Mouse (Mus musculus): ENCODE data around the gene Cfb.
"Not testable (repeated sequence)": the region's sequence is repeated elsewhere in the genome, so short reads cannot be mapped to it uniquely, and the experiment has no call there.

The Cfb gene

GRCm38 (mm10) chr17:34847615-34848014, 14.7 kb downstream of the Cfb start:
- in situ Hi-C loops (cut with MboI; ENCODE audit: low pct_unique_long_range_greater_than_20kb in 1 of 2, low sequenced_read_pairs in 2 of 2, unreplicated experiment in 1 of 2): no loop called here

GRCm38 (mm10) chr17:34847192-34847591, 15.1 kb downstream of the Cfb start:
- in situ Hi-C loops (cut with MboI; ENCODE audit: low pct_unique_long_range_greater_than_20kb in 1 of 2, low sequenced_read_pairs in 2 of 2, unreplicated experiment in 1 of 2): no loop called here

GRCm38 (mm10) chr17:34844884-34845283, 17.4 kb downstream of the Cfb start:
- in situ Hi-C loops (cut with MboI; ENCODE audit: low pct_unique_long_range_greater_than_20kb in 1 of 2, low sequenced_read_pairs in 2 of 2, unreplicated experiment in 1 of 2): no loop called here

GRCm38 (mm10) chr17:34840736-34841307, 21.5 kb downstream of the Cfb start:
- in situ Hi-C loops (cut with MboI; ENCODE audit: low pct_unique_long_range_greater_than_20kb in 1 of 2, low sequenced_read_pairs in 2 of 2, unreplicated experiment in 1 of 2): no loop called here

GRCm38 (mm10) chr17:34838785-34839184, 23.5 kb downstream of the Cfb start:
- in situ Hi-C loops (cut with MboI; ENCODE audit: low pct_unique_long_range_greater_than_20kb in 1 of 2, low sequenced_read_pairs in 2 of 2, unreplicated experiment in 1 of 2): no loop called here

GRCm38 (mm10) chr17:34837464-34838324, 24.6 kb downstream of the Cfb start:
- in situ Hi-C loops (cut with MboI; ENCODE audit: low pct_unique_long_range_greater_than_20kb in 1 of 2, low sequenced_read_pairs in 2 of 2, unreplicated experiment in 1 of 2): no loop called here

GRCm38 (mm10) chr17:34836856-34837221, 25.5 kb downstream of the Cfb start, which contains the start of the genes Stk19 and Dxo:
TSS of gene Stk19 (minus strand) at chr17:34836945.
TSS of gene Dxo (plus strand) at chr17:34837019.
- in situ Hi-C loops (cut with MboI; ENCODE audit: low pct_unique_long_range_greater_than_20kb in 1 of 2, low sequenced_read_pairs in 2 of 2, unreplicated experiment in 1 of 2): no loop called here

- in situ Hi-C loops (cut with MboI; ENCODE audit: low pct_unique_long_range_greater_than_20kb in 1 of 2, low sequenced_read_pairs in 2 of 2, unreplicated experiment in 1 of 2): no loop called here
These were observed 26.0 kb downstream of the Cfb start for GRCm38 (mm10) chr17:34836155-34836855.

- in situ Hi-C loops (cut with MboI; ENCODE audit: low pct_unique_long_range_greater_than_20kb in 1 of 2, low sequenced_read_pairs in 2 of 2, unreplicated experiment in 1 of 2): not testable (repeated sequence)
These were observed 31.5 kb downstream of the Cfb start for GRCm38 (mm10) chr17:34830776-34831175.

GRCm38 (mm10) chr17:34814818-34815370, 47.4 kb downstream of the Cfb start:
- in situ Hi-C loops (cut with MboI; ENCODE audit: low pct_unique_long_range_greater_than_20kb in 1 of 2, low sequenced_read_pairs in 2 of 2, unreplicated experiment in 1 of 2): no loop called here

GRCm38 (mm10) chr17:34813747-34814146, 48.6 kb downstream of the Cfb start:
- in situ Hi-C loops (cut with MboI; ENCODE audit: low pct_unique_long_range_greater_than_20kb in 1 of 2, low sequenced_read_pairs in 2 of 2, unreplicated experiment in 1 of 2): not testable (repeated sequence)

- in situ Hi-C loops (cut with MboI; ENCODE audit: low pct_unique_long_range_greater_than_20kb in 1 of 2, low sequenced_read_pairs in 2 of 2, unreplicated experiment in 1 of 2): no loop called here
These were observed 51.0 kb downstream of the Cfb start for GRCm38 (mm10) chr17:34811275-34811674.

- in situ Hi-C loops (cut with MboI; ENCODE audit: low pct_unique_long_range_greater_than_20kb in 1 of 2, low sequenced_read_pairs in 2 of 2, unreplicated experiment in 1 of 2): not testable (repeated sequence)
These were observed 51.5 kb downstream of the Cfb start for GRCm38 (mm10) chr17:34810811-34811210.

GRCm38 (mm10) chr17:34810411-34810810, 51.9 kb downstream of the Cfb start:
- in situ Hi-C loops (cut with MboI; ENCODE audit: low pct_unique_long_range_greater_than_20kb in 1 of 2, low sequenced_read_pairs in 2 of 2, unreplicated experiment in 1 of 2): not testable (repeated sequence)

- in situ Hi-C loops (cut with MboI; ENCODE audit: low pct_unique_long_range_greater_than_20kb in 1 of 2, low sequenced_read_pairs in 2 of 2, unreplicated experiment in 1 of 2): no loop called here
These were observed 53.6 kb downstream of the Cfb start for GRCm38 (mm10) chr17:34808599-34809205.

- in situ Hi-C loops (cut with MboI; ENCODE audit: low pct_unique_long_range_greater_than_20kb in 1 of 2, low sequenced_read_pairs in 2 of 2, unreplicated experiment in 1 of 2): no loop called here
These were observed 55.1 kb downstream of the Cfb start for GRCm38 (mm10) chr17:34807176-34807575.
